Mouse (Mus musculus) bone marrow, adult 2 months (tissue): ENCODE data around the gene Ncf1.

Experiments used
- CTCF ChIP-seq: fragments of 200-500 bp; IDR thresholded peaks from 2 replicates; pipeline ENCODE4 v1.5.1; 2011; ENCODE audit warnings: low read length, control low read depth; ENCODE audit not compliant: control insufficient read depth, insufficient read depth
- POLR2A ChIP-seq: fragments of 200-500 bp; IDR thresholded peaks from 2 replicates; pipeline ENCODE4 v1.6.1; 2011; ENCODE audit warnings: low read depth, mild to moderate bottlenecking, control low read depth, low read length, borderline replicate concordance; ENCODE audit not compliant: control insufficient read depth

GRCm38 (mm10) chr5:134182735-134183134, 46.7 kb downstream of the Ncf1 start:
- TF ChIP-seq POLR2A (no peak), CTCF (no peak)
